Mouse (Mus musculus): Measurements from ENCODE around the gene Wbp2nl. TPM values are rescaled to one million over a fixed set of nuclear protein-coding genes. Genes with fewer than 3 reads are reported as not detected.

Wbp2nl gene
- polyA plus RNA-seq, 2 experiments from 2014 or later: not detected

- no peak for ATAC-seq
These were observed 20.9 kb downstream of the Wbp2nl start for GRCm38 (mm10) chr15:82319613-82320012.

GRCm38 (mm10) chr15:82322195-82322594 is 23.4 kb downstream of the Wbp2nl start:
- ATAC-seq: no peak

GRCm38 (mm10) chr15:82325382-82325781 is 26.6 kb downstream of the Wbp2nl start:
- no peak for ATAC-seq

GRCm38 (mm10) chr15:82335194-82335593 is 36.4 kb downstream of the Wbp2nl start:
- no peak for ATAC-seq

DNA sequence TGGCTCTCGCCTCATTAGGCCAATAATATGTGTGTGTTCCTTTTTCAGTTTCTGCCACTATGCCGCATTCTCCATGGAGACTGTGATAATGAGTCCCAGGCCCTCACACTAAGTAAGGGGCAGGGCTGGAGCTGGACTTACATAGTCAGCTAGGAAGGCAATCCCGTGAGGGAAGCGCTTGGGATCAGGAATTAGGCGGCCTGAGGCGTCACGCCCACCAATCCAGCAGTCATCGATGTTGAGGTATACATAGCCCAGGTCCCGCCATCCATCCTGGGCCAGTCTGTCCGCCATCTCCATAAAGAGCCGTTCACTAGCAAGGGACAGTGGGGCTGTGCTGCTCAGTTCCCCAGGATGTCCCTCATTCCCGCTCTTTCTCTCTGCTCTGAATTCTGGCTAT is 37.9 kb downstream of the Wbp2nl start:
- ATAC-seq: no peak

DNA sequence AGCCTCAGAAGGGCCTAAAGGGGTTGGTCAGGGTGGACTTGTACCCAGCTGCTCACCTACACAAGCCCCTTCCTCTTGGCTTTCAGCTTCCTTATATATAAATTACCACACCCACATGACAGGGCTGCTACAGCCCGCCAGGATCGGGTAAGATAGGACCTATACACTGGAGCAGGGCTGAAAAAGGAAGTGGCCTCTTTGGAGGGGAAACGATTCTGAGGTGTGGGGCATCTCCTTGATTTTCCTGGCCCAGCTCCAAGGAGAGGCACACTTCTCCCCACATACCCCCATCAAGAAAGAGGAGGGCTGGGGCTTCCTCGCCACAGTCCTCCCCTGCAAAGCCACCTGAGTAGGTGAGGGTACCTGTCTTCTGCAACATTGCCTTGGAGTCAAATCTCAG is 39.1 kb downstream of the Wbp2nl start:
- ATAC-seq: no peak

DNA sequence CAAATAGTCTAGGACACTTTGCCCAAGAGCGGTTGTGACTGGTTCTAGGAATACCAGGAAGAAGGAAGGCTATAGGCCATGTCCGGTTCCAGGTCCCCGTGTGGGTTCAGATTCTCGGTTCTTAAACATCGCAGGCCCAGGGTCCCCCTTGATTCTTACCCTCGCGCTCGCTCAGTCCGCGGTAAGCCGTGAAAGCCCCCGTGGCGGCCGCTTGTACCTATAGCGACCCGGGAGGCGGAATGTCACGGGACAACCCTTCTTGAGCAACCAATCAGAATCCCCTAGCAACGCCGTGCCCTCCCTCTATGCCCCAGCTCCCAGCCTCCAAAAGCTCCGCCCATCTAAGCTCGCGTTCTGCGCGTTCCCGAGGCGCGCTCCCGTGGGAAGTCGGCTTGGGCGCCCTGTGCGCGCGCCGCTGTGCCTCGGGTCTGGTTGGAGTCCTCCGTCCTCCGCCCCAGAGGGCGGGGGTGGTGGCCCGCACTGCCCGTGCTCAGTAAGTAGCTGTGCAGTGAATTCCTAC is 39.9 kb downstream of the Wbp2nl start, which contains the start of the genes Naga, Pheta2 and Smdt1:
Gene Naga, minus strand, starts transcription at position 333 of the 520 bp plus-strand sequence.
Gene Pheta2, plus strand, starts transcription at position 350 of the 520 bp plus-strand sequence.
Gene Smdt1, plus strand, starts transcription at position 367 of the 520 bp plus-strand sequence.
- peak; percentile 97 for ATAC-seq

DNA sequence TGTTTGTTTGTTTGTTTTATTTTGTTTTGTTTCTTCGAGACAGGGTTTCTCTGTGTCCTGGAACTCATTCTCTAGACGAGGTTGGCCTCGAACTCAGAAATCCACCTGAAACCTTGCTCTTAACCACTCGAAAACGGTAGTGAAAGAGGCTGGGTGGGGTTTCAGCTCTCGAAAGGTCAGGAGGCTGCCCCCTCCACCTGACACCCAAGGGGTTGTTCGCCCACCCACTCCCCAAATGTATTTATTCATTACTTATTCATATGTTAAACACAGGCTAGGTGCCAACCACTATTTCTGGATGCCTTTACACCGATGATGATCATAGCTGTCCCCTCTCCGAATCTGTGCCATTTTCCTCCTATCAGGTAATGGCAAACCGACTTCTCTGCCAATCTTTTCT is 40.4 kb downstream of the Wbp2nl start:
- no peak for ATAC-seq

GRCm38 (mm10) chr15:82339634-82340254 is 41.0 kb downstream of the Wbp2nl start:
- no peak for ATAC-seq

DNA sequence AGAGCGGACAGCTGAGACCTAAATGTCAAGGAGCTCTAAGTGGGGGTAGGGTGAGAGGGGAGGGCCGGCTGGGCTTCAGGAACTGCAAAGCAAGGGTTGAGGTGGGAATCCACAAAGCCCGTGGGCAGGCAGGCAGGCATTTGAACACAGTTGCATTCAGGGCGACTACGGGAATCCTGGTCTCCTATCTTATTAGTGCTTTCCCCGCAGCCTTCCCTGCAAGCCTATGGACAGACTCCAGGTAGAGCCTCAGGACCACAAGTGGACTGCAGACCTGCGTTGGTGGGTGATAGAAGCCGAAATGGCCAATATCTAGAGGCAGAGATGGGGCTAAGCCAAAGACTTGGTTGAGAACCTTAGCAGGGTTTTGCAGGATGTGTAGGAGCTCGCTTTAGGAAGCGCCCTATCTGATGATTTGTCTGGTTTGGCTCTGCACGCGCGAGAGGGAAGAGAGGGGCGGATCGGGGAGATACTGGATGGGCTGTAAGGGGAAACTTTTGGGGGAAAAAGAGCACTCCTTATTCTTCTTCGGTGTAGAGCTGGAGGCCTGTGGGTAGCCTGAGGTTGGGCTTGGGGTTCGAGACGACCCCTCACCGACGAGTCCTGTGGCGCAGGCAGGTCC is 41.8 kb downstream of the Wbp2nl start:
- no peak for ATAC-seq

- ATAC-seq: no peak
These were observed 42.3 kb downstream of the Wbp2nl start for GRCm38 (mm10) chr15:82341036-82341501.

GRCm38 (mm10) chr15:82341675-82342542 is 43.2 kb downstream of the Wbp2nl start:
- ATAC-seq: no peak

DNA sequence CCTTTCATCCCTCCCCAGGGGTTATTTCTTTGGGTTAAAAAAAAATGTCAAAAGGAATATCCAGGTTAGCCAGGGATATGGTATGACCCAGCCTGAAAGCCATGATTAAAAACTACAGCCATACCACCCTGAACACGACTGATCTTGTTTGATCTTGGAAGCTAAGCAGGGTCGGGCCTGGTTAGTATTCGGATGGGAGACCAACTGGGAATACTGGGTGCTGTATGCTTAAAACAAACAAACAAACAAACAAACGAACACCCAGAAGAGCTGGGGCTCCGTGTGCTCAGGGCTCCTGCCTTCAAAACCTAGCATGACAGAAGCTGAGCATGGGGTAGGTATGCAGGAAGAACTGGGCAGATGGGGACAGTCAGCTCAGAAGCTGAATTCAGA is 43.8 kb downstream of the Wbp2nl start:
- no peak for ATAC-seq

GRCm38 (mm10) chr15:82343368-82344287 is 44.9 kb downstream of the Wbp2nl start:
- no peak for ATAC-seq

- no peak for ATAC-seq
These were observed 46.2 kb downstream of the Wbp2nl start for GRCm38 (mm10) chr15:82344971-82345370.

- ATAC-seq: peak; percentile 91
These were observed 47.2 kb downstream of the Wbp2nl start for GRCm38 (mm10) chr15:82345820-82346470.

GRCm38 (mm10) chr15:82346580-82347302 is 48.0 kb downstream of the Wbp2nl start:
- no peak for ATAC-seq

DNA sequence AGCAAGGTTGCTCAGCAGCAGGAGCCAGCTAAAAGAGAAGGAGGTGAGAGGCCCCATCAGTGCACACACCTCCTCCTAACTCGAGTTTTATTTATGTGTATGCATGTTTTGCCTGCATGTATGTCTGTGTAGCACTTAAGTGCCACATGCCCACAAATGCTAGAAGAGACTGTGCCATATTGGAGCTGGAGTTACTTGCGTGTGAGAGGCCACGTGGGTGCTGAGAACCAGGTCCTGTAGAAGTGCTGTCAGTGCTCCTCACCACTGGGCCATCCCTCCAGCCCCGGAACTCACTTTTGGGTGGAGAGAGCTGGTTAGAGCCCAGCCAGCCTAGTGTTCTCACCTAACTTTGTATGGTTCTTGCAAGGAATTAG is 48.5 kb downstream of the Wbp2nl start:
- ATAC-seq: no peak

GRCm38 (mm10) chr15:82347852-82348251 is 49.1 kb downstream of the Wbp2nl start:
- no peak for ATAC-seq

- no peak for ATAC-seq
These were observed 49.7 kb downstream of the Wbp2nl start for GRCm38 (mm10) chr15:82348258-82348998.
